Mouse (Mus musculus): Measurements from ENCODE around the gene Vmn1r89.

Gene Vmn1r89

DNA sequence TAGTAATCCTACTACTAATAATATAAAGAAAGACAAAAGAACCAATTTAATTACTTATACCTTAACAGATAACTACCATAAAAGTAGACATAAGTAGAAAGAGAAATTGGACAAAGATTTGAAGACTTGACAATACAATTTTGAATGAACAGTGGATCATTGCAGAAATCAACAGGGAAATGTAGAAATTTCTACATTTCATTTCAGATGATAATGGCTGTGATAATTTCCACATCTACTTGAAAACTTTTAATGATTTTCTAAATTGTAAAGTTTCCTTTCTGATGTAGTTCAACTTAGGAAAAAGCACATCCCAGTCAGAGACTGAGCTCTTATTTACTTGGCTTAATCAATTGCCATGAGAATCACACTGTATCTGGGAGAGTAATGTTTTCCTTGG lies at the start of gene Vmn1r89:
TSS of gene Vmn1r89 (plus strand) at position 301 of the 400 bp plus-strand sequence.
- no peak for DNase-seq

DNA sequence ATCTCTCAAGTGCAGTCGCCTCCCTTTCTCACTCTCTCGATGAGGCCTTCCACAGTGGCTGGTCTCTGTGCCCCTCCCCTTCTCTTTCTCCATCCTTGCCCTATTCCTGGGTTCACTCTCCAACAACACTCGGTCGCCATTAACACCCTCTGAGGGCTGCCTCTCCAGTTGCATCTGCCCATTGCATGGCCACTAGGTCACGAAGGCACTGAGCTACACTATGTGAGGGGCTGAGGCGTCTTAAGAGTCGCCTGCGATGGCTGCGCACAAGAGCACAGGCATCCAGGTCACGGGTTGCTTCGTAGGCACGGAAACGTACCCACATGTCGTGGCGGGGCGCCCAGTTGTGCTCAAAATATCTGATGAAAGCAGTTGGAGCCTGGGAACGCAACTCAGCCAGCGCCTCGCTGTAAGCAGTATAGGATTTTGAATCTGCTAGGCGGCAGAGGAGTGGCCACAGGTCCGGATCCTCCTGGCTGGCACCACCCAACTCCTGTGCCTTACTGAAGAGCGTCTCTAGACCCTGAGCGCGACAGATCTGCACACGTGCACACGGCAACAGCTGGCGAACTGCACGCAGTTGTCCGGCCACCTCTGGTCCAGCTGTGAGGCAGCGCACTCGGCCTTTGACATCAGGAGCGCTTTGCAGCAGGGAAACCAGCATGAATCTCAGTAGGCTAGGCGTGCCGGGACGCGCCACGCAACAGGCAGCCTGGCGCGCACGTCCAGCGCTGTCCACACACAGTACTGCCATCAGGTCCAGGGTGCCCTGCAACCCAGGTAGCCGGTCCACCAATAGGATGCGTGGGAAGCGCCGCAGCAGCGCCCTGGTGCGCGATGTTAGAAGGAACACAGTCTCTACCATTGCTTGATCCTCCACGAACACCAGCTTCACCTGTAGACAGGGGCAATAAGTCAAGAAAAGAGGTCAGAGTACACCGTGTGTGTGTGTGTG lies 48.2 kb downstream of the Vmn1r89 start:
- DNase-seq = no peak

DNA sequence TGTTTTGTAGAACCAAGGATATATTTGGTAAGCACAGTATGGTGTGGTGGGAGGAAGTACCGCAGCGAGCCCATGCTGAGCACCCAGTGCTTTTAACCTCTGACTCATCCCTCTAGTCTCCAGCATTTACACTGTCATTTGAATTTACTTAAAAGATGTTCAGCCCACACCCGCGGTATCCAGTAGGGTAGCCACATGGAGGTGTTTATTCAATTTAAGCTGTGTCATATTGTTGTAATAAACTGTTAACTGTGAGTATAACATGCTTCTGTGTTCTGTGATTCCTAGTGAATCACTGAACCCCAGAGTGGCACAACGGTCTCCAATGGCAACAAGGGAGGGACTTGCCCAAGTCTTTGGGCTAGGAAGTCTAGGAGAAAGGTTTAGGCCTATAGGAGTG lies 51.0 kb downstream of the Vmn1r89 start:
- DNase-seq = no peak

DNA sequence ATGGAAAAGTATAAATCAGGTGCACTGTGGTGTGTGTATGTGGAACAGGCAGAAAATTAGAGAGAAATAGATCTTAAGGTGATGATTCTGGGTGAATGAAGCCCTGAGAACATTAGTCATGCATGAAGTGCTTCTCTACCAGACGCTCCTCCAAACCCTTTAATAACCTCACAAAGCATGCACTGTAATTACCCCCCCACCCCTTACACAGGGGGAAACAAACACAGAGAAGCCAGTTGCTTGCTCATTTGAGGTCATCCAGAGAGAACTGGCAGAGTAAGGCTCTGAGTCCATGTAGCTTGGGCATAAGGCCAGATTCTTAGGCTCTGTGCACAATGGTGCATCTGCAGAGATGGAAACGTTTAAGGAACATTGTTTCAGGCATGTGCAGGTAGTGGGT lies 51.6 kb downstream of the Vmn1r89 start:
- DNase-seq = no peak

DNA sequence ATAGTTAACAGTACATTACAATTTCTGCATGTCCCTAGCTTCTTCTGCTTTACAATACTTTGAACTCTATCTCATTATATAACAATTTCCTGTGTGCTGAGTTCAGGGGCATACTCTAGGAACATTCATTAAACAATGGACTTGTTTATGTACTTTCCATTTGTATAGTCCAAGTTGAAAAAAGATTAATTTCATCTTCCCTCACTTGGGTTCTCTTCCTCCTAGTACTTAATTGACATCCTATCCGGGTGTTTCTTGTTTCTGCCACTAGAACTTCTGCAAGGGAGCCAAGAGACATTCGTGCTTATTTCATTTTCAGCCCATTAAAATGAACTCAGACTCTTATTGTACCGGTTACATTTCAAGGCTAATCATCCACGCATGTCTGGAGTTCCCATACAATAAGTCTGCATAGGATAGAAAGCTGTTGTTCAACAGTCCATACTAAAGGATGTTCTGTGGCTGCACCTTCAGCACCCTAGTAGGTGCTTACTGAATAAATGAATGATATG lies 56.0 kb downstream of the Vmn1r89 start:
- DNase-seq = no peak

DNA sequence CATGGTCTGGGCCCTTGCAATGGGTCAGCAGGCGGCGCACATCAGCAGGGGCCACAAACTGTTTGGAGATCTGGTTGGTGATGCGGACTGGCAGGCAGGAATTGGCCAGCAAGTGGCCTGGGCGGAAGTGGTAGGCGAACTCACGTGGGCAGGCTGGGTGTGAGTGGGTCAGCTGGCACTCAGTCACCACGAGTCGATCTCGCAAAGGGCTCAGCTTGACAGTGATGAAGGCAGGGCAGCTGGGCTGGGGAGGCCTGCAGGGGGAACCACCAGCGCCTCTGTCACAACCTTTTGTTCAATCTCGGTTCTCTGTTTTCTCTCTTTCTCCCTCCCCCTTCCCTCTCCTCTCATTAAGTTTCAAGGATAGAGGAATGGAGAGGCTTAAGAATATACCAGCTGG lies 56.6 kb downstream of the Vmn1r89 start:
- no peak for DNase-seq

Measured in cerebellum, postnatal 36 days (tissue).